Mouse (Mus musculus): ENCODE measurements around the gene Por.

Por gene

GRCm38 (mm10) chr5:135657128-135657527 is 12.7 kb upstream of the Por start:
- peak; percentile 67 for DNase-seq (ENCODE audit: low read depth, low spot score)

- DNase-seq (ENCODE audit: low read depth, low spot score), result no peak
Observed at GRCm38 (mm10) chr5:135657703-135658373, 12.0 kb upstream of the Por start.

- no peak for DNase-seq (ENCODE audit: low read depth, low spot score)
Observed at GRCm38 (mm10) chr5:135659956-135660355, 9.9 kb upstream of the Por start.

GRCm38 (mm10) chr5:135660535-135660934 is 9.3 kb upstream of the Por start:
- DNase-seq (ENCODE audit: low read depth, low spot score), result no peak

GRCm38 (mm10) chr5:135666890-135667289 is 2.9 kb upstream of the Por start:
- no peak for DNase-seq (ENCODE audit: low read depth, low spot score)

- DNase-seq (ENCODE audit: low read depth, low spot score), result no peak
Observed at GRCm38 (mm10) chr5:135668071-135668470, 1.8 kb upstream of the Por start.

- DNase-seq (ENCODE audit: low read depth, low spot score), result no peak
Observed at GRCm38 (mm10) chr5:135670881-135671280, 1.0 kb downstream of the Por start.

- DNase-seq (ENCODE audit: low read depth, low spot score), result no peak
Observed at GRCm38 (mm10) chr5:135672509-135672908, 2.7 kb downstream of the Por start.

GRCm38 (mm10) chr5:135672980-135673379 is 3.1 kb downstream of the Por start:
- DNase-seq (ENCODE audit: low read depth, low spot score), result no peak

- no peak for DNase-seq (ENCODE audit: low read depth, low spot score)
Observed at GRCm38 (mm10) chr5:135674349-135674775, 4.5 kb downstream of the Por start.

GRCm38 (mm10) chr5:135674821-135675220 is 5.0 kb downstream of the Por start:
- DNase-seq (ENCODE audit: low read depth, low spot score), result peak; percentile 73

- no peak for DNase-seq (ENCODE audit: low read depth, low spot score)
Observed at GRCm38 (mm10) chr5:135676696-135677095, 6.9 kb downstream of the Por start.

GRCm38 (mm10) chr5:135677251-135677650 is 7.4 kb downstream of the Por start:
- DNase-seq (ENCODE audit: low read depth, low spot score), result no peak

- DNase-seq (ENCODE audit: low read depth, low spot score), result no peak
Observed at GRCm38 (mm10) chr5:135678481-135678880, 8.6 kb downstream of the Por start.

GRCm38 (mm10) chr5:135680967-135681545 is 11.2 kb downstream of the Por start:
- no peak for DNase-seq (ENCODE audit: low read depth, low spot score)

- DNase-seq (ENCODE audit: low read depth, low spot score), result no peak
Observed at GRCm38 (mm10) chr5:135682009-135682408, 12.2 kb downstream of the Por start.

GRCm38 (mm10) chr5:135682942-135683570 is 13.2 kb downstream of the Por start:
- no peak for DNase-seq (ENCODE audit: low read depth, low spot score)

- no peak for DNase-seq (ENCODE audit: low read depth, low spot score)
Observed at GRCm38 (mm10) chr5:135690401-135690800, 20.6 kb downstream of the Por start.

GRCm38 (mm10) chr5:135691266-135691665 is 21.4 kb downstream of the Por start:
- no peak for DNase-seq (ENCODE audit: low read depth, low spot score)

GRCm38 (mm10) chr5:135693281-135693853 is 23.5 kb downstream of the Por start:
- no peak for DNase-seq (ENCODE audit: low read depth, low spot score)

- DNase-seq (ENCODE audit: low read depth, low spot score), result no peak
Observed at GRCm38 (mm10) chr5:135695277-135695721, 25.5 kb downstream of the Por start.

GRCm38 (mm10) chr5:135697711-135698111 is 27.9 kb downstream of the Por start:
- no peak for DNase-seq (ENCODE audit: low read depth, low spot score)

- DNase-seq (ENCODE audit: low read depth, low spot score), result no peak
Observed at GRCm38 (mm10) chr5:135701601-135702000, 31.8 kb downstream of the Por start.

Data from WW6 (cell line).